Mouse (Mus musculus) cortical plate, adult 2 months (tissue): ENCODE measurements around the gene Diaph3. TPM values are rescaled to one million over a fixed set of nuclear protein-coding genes. Genes with fewer than 3 reads are reported as not detected.
A peak's percentile ranks its signal among the peaks of the same experiment; 100 is the strongest.

ENCODE experiments used
- H3K27ac ChIP-seq: fragments of 200-500 bp; 2 replicates; pipeline ENCODE4 v1.5.1; 2012; ENCODE audit warnings: low read length, control low read depth, inconsistent platforms; ENCODE audit not compliant: insufficient read depth
- H3K4me1 ChIP-seq: fragments of 200-500 bp; 2 replicates; pipeline ENCODE4 v1.6.1; 2011; ENCODE audit warnings: low read length; ENCODE audit not compliant: control insufficient read depth, insufficient read depth
- H3K4me3 ChIP-seq: fragments of 200-500 bp; 2 replicates; pipeline ENCODE4 v1.5.1; 2011; ENCODE audit warnings: mild to moderate bottlenecking, low read length, control low read depth; ENCODE audit not compliant: insufficient read depth
- CTCF ChIP-seq: fragments of 200-500 bp; IDR thresholded peaks from 2 replicates; pipeline ENCODE4 v1.5.1; 2011; ENCODE audit warnings: mild to moderate bottlenecking, control low read depth, low read length; ENCODE audit not compliant: insufficient read depth; ENCODE audit errors: extremely low read depth
- POLR2A ChIP-seq: fragments of 200-500 bp; IDR thresholded peaks from 2 replicates; pipeline ENCODE4 v1.6.1; 2011; ENCODE audit warnings: mild to moderate bottlenecking, low read length, control low read depth; ENCODE audit not compliant: insufficient read depth; ENCODE audit errors: extremely low read depth
- polyA plus RNA-seq: library from polyadenylated mRNA; depleted of rRNA; stranded (reverse); fragments of >200 nt; gene quantifications from 2 replicates; pipeline ENCODE4 v1.2.3, GENCODE M21; 2012

Gene Diaph3
- polyA plus RNA-seq, 1 experiment, result 3.3 TPM

DNA sequence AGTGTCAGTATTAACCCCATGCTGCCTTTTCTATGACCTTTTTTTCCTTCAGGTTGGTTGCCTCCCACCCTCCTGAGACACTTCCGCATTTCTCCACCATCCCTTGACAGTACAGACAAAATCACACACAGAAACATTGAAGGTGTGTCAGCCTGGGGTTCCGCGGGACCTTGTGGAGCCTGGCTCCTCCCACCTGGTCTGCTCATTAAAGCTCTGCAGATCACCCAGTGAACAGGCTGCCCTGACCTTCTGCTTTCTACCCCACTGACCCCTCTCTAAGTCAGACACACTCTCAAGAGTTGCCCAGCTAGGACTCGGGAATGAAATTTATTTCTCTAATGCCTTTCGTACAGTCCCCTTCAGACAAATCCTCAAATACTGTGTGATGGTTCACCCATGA, 500.9 kb downstream of the Diaph3 start:
- Histone ChIP-seq H3K27ac (no peak overlapping the region), H3K4me1 (no peaks in the 10 kb centered on the region), H3K4me3 (no peak overlapping the region)
- no peak for TF ChIP-seq POLR2A
- no peak for TF ChIP-seq CTCF

GRCm38 (mm10) chr14:86635594-86636140, 505.4 kb downstream of the Diaph3 start:
- TF ChIP-seq CTCF (no peak), POLR2A (no peak)
- Histone ChIP-seq H3K27ac (no peak overlapping the region), H3K4me1 (no peaks in the 10 kb centered on the region), H3K4me3 (no peak overlapping the region)

DNA sequence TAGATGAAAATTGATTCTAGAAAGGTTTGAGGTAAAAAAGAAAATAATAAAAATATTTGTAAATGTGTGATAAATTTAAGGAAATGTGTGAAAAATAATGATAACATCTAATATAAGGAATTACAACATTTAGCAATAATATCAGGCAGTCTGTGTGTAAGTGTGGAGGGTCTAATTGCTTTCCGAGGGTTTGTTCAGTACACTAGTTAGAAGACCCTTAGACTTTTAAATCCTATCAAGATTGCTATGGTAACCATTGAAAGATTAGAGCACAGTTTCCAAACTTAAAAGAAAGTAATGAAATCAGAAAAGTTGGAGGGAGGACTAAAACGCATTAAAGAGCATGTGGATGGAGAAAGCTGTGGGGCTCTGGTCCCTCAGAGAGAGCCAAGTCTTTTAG, 506.0 kb downstream of the Diaph3 start:
- TF ChIP-seq POLR2A, result no peak
- no peak for TF ChIP-seq CTCF
- H3K4me1 ChIP-seq, result no peaks in the 10 kb centered on the region
- H3K27ac ChIP-seq, result no peak overlapping the region
- no peak overlapping the region for H3K4me3 ChIP-seq

GRCm38 (mm10) chr14:86633799-86634198, 507.2 kb downstream of the Diaph3 start:
- no peak overlapping the region for H3K4me3 ChIP-seq
- TF ChIP-seq CTCF (no peak), POLR2A (no peak)

GRCm38 (mm10) chr14:86624816-86625425, 516.1 kb downstream of the Diaph3 start:
- Histone ChIP-seq H3K27ac (peak overlapping the region; percentile 91; the same call in 1 of the 2 replicates), H3K4me3 (no peak overlapping the region), H3K4me1 (peaks cover 2% of the 10 kb centered on the region)
- TF ChIP-seq CTCF (no peak), POLR2A (no peak)

More at GRCm38 (mm10) chr14:86633799-86634198, 507.2 kb downstream of the Diaph3 start:
- no peak overlapping the region for H3K27ac ChIP-seq
- no peaks in the 10 kb centered on the region for H3K4me1 ChIP-seq

DNA sequence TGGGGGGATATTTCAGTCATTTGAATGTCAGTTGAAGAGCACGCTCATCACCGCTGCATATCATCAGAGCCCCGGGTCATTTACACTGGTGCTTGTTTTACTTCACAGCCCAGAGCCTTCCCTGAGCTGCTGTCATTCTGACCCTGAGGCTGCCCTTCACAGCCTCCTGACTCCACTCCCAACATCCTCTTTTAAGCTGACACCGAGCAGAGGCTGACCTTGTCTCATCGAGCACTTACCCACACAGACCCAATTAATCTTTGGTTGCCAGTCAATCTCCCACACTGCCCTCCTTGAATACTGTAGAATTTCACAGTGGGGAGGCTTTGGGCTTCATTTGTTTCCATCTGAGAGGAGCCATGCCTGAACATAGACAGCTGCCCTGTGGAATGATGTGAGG, 521.4 kb downstream of the Diaph3 start:
- TF ChIP-seq POLR2A, result no peak
- TF ChIP-seq CTCF, result no peak
- Histone ChIP-seq H3K27ac (no peak overlapping the region), H3K4me1 (peaks cover 2% of the 10 kb centered on the region), H3K4me3 (no peak overlapping the region)
